Mouse (Mus musculus) ovary, postnatal 14 days (tissue): ENCODE data around the gene Gm12695.

Source experiments
- DNase-seq: peaks from one replicate; pipeline ENCODE4 v3.0.0; 2022; ENCODE audit warnings: low spot score

Gene Gm12695

DNA sequence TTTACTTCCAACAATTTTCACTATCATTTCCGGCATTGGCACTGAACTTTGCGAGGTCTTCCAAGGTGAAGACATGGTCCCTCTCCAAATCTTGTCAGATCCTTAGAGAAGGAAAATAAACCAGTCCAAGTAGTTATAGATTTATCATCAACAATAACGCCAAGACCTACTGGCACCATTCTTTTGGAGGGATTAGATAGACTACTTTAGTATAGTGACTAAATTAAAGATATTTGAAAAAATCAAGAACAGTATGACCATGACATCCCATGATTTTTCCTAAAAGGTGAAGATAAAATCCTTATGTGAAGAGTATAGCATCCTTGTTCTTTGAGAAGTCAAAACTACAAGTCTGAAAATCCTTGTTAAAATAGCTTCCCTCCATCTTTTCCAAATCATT, at the start of gene Gm12695:
TSS of gene Gm12695 (minus strand) at position 101 of the 400 bp plus-strand sequence.
- no peak for DNase-seq

DNA sequence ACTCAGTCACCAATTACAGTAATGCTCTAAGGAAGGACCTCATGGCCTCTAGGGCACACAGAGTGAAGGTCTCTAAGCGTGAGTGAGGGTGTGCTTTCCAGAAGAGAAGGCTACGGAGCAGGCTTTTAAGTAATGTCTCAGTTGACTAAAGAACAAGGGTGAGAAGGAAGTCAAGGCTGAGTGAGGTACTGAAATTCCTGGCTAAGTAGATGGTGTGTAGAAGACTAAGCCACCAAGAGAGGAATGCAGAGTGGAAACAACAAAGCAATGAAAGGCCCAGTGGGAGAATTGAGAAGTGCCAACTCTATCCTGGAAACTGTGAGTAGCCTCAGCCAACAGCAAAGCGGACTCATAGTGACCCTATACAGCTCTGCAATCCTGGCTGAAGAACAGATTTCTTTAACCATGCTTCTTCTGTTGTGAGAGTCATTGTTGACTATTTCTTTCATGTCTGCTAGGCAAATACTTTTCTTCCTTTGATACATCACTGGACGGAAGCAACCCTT, 40.6 kb upstream of the Gm12695 start:
- DNase-seq, result no peak

DNA sequence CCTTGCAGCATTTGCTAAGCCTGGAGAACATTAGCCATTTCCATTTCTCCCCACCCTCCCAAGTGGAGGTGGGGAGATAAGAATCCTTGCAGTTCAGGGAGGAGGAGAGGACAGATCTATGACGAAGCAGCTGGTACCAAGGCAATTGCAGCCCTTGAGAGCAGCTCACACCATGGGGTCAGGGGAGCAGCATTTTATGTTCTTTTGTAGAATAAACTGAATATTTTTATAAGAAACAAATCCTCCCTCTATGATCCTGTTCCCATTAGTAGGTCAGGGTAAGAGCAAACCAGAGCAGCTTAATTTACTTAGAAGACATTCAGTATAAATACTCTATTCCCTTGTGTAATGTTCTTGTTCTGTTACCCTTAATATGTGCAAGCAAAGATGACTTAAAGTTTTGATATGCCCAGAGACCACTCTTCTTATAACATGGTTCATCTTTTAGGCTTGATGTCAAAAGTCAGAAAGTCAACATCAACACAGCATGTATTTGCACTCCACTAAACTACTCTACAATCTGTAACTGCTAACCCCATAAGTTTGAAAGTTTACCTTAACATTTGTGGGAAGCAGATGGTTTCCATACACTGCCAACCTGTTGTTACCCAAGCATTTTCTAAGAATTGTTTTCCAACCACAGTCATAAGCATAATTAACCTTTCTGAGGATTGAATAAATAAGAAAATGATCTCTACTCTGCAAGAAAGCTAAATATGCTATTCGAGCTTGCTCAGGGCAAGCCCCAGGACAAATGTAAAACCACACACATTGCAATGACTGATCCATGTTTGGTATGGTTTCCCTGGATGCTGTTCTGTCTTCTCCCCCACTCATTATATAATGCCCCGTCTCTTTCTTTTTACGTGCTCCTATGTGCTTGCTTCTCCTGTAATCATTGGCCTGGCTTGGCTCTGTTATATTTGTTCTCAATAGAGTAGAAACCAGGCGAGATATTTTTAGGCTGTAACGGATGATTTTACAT, 22.1 kb upstream of the Gm12695 start:
- no peak for DNase-seq

- no peak for DNase-seq
These were observed 14.6 kb upstream of the Gm12695 start for GRCm38 (mm10) chr4:96799380-96800157.

DNA sequence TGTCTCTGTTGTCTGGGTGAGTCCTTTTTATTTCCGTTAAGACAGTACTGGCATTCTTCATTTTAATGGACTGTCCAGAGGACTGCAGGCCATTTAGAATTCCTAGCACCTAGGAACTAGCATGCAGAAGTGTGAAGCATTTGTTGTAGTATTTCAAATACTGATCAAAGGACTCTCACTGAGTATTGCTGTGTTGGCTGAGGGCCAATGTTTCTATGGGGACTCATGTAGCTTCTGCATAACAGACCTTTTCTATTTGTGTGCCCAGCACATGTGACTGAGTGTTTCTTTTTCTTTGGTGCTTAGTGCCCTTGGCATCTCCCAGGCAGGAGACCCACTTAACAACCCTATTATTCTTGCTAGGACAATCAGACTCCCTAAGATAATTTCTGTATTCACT, 12.6 kb upstream of the Gm12695 start:
- DNase-seq, result no peak

- DNase-seq, result no peak
These were observed 6.3 kb upstream of the Gm12695 start for GRCm38 (mm10) chr4:96791301-96791700.

GRCm38 (mm10) chr4:96789905-96790304, 4.9 kb upstream of the Gm12695 start:
- DNase-seq, result no peak

DNA sequence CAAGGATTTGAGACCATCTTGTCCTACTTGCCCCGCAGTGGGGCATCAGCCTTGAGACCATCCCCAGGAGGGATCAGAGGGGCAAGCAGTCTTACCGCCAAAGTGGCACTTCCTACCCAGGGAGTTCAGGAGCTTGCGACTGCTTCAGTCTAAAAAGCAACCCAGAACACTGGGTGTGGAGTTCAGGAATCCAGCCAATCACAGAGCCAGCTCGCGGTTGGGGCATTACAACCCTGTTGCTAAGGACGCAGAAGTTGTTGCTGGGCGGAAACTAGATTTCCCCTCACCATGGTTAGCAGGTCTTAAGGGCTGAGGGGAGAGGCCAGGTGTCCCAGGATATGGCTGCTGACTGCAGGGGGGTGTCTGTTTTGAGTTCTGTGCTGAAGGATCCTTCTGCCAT, 1.6 kb upstream of the Gm12695 start:
- no peak for DNase-seq

- no peak for DNase-seq
These were observed 11.9 kb downstream of the Gm12695 start for GRCm38 (mm10) chr4:96772966-96773566.

- no peak for DNase-seq
These were observed 18.5 kb downstream of the Gm12695 start for GRCm38 (mm10) chr4:96766396-96766998.

- DNase-seq, result no peak
These were observed 33.0 kb downstream of the Gm12695 start for GRCm38 (mm10) chr4:96751953-96752352.

DNA sequence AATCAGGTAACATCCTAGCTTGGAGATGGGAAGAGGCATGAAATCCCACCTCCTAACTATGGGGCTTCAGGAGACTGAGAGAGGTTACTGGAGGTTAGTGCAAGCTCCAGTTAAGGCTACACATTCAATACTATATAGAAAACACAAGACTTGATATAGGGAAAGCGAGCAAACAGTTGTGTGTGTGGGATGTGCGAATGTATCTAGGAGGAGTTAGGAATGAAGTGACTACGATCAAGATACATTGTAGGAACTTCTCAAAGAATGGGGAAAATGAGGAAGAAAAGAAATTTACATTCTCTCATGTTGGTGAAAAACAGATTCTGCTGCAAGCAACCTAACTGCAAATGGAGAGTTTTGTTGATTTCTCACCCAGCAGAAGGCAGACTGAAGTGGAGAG, 44.5 kb downstream of the Gm12695 start:
- DNase-seq, result no peak

- no peak for DNase-seq
These were observed 55.7 kb downstream of the Gm12695 start for GRCm38 (mm10) chr4:96729256-96729655.

DNA sequence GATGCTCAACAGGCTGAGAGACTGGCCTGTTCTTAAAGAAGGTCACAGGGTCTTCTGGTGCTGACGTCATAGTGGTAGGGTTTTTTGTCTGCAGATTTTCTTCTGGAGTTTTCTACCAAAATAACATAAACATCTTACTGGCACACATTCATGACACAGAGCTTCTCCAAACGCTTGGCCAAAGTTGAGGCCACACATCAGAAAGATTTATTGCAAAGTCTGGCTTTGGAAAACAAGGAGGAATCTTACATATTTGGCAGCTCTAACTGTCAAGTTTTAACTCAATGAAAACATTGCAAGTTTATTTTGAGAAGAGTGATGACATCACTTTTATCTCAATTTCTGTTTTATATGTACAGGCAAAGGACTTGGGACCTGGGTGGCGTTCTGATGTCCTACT, 56.8 kb downstream of the Gm12695 start:
- no peak for DNase-seq

GRCm38 (mm10) chr4:96725415-96726055, 59.5 kb downstream of the Gm12695 start:
- DNase-seq, result no peak

DNA sequence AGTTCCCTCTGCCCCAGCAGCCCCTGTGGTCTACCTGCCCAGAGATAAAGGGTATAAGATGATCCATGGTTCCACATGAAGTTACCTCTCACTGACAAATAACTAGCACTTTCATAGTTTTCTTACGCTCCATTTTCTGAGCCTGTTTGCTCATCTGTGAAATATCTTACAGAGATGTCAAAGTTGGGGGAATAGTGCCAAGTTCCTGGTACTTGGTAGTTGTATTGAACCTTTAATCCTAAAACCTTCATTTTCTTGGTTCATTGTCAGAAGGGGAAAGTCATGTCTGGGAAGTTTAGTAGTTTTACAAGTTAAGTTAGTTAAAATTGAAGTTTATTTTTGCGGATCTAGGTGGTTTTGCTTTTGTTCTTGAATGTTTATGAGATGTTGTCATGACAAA, 62.7 kb downstream of the Gm12695 start:
- DNase-seq, result no peak

GRCm38 (mm10) chr4:96718977-96719966, 65.7 kb downstream of the Gm12695 start:
- no peak for DNase-seq

- DNase-seq, result no peak
These were observed 66.5 kb downstream of the Gm12695 start for GRCm38 (mm10) chr4:96718503-96718902.

- peak; percentile 31 for DNase-seq
These were observed 79.6 kb downstream of the Gm12695 start for GRCm38 (mm10) chr4:96705281-96705951.

DNA sequence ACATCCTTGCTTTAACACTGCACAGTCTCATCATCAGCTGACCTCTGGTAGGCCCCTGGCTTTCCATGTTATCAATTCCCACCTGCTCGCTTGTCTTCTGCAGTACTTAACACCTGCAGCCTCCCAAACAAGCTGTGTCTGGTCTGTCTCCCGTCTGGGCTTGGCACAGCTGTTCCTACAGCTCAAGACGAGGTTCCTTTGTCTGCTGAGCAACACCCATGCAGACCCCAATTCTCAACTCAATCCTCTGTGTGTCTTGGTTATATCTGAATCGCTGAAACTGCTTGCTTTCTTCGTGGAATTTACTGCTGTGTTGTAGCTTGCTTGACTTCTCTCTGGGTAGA, 86.8 kb downstream of the Gm12695 start:
- no peak for DNase-seq
